Mouse (Mus musculus) lung, embryonic 14.5 days (tissue): ENCODE results near the gene Olfr549. TPM values are rescaled to one million over a fixed set of nuclear protein-coding genes. Genes with fewer than 3 reads are reported as not detected.

Experiments
- ATAC-seq: fragments of 200-750 bp; cut with Nextera tagmentation; 2 replicates; pipeline ENCODE4 v1.8.0; 2017; ENCODE audit warnings: mild to moderate bottlenecking, moderate TSS enrichment, moderate library complexity; ENCODE audit not compliant: insufficient read depth
- DNase-seq: peaks from one replicate; pipeline ENCODE4 v3.0.0-alpha.2; 2015
- H3K27ac ChIP-seq: fragments of 300-500 bp; sonication (generic); 2 replicates; pipeline ENCODE4 v1.5.1; 2014; ENCODE audit warnings: low read depth, mild to moderate bottlenecking, moderate library complexity
- H3K27me3 ChIP-seq: fragments of 300-500 bp; sonication (generic); 2 replicates; pipeline ENCODE4 v1.6.1; 2014; ENCODE audit warnings: low read length, control low read depth; ENCODE audit not compliant: insufficient read depth
- H3K36me3 ChIP-seq: fragments of 300-500 bp; sonication (generic); 2 replicates; pipeline ENCODE4 v1.6.1; 2014; ENCODE audit warnings: control low read depth; ENCODE audit not compliant: insufficient read depth
- H3K4me1 ChIP-seq: fragments of 300-500 bp; sonication (generic); 2 replicates; pipeline ENCODE4 v1.6.1; 2014; ENCODE audit warnings: antibody characterized with exemption, control low read depth; ENCODE audit not compliant: insufficient read depth
- H3K4me2 ChIP-seq: fragments of 300-500 bp; sonication (generic); 2 replicates; pipeline ENCODE4 v1.6.1; 2014; ENCODE audit warnings: mild to moderate bottlenecking
- H3K4me3 ChIP-seq: fragments of 300-500 bp; sonication (generic); 2 replicates; pipeline ENCODE4 v1.5.1; 2014; ENCODE audit warnings: low read depth, low read length
- H3K9ac ChIP-seq: fragments of 300-500 bp; sonication (generic); 2 replicates; pipeline ENCODE4 v1.6.1; 2014
- H3K9me3 ChIP-seq: fragments of 300-500 bp; sonication (generic); 2 replicates; pipeline ENCODE4 v1.6.1; 2016; ENCODE audit warnings: low read depth, low read length, control low read depth
- CTCF ChIP-seq: IDR thresholded peaks from 2 replicates; pipeline ENCODE4 v1.5.1; 2016; ENCODE audit warnings: antibody characterized with exemption, low read depth
- WGBS: fragments of 180-500 bp; shearing (Covaris S2); extraction: QIAGEN DNeasy Blood & Tissue Kit; methylation state at CpG from one replicate; pipeline ENCODE4 v1.1.7; 2014; 5-methylcytosine and 5-hydroxymethylcytosine counted together
- polyA plus RNA-seq: library from polyadenylated mRNA; unstranded; fragments of >200 nt; fragmentation: Nextera tagmentation; extraction: Ambion mirVana; gene quantifications from 2 replicates; pipeline ENCODE4 v1.2.1, GENCODE M21; 2014

The Olfr549 gene
- polyA plus RNA-seq, 1 experiment from 2014 or later = not detected

- peak overlapping the region; percentile 89 for H3K4me2 ChIP-seq
- peak overlapping the region; percentile 42 for H3K4me3 ChIP-seq
- H3K9ac ChIP-seq = peak overlapping the region; percentile 64
- ATAC-seq = peak; percentile 96
- H3K27ac ChIP-seq = no peak overlapping the region
- under 1% methylated on average over 54 of the region's 54 CpGs for WGBS
- TF ChIP-seq CTCF = peak; percentile 79
- DNase-seq = peak; percentile 95
- H3K36me3 ChIP-seq = no peaks in the 10 kb centered on the region
- H3K4me1 ChIP-seq = no peaks in the 10 kb centered on the region
- no peaks in the 10 kb centered on the region for H3K9me3 ChIP-seq
- no peaks in the 10 kb centered on the region; the same call in 1 of the 2 replicates for H3K27me3 ChIP-seq
Measured at GRCm38 (mm10) chr7:102512814-102513435, 36.7 kb upstream of the Olfr549 start.

GRCm38 (mm10) chr7:102514144-102514543 lies 35.5 kb upstream of the Olfr549 start:
- TF ChIP-seq CTCF = no peak
- no peak for ATAC-seq
- Histone ChIP-seq H3K4me3 (no peak overlapping the region), H3K4me1 (no peaks in the 10 kb centered on the region), H3K4me2 (no peak overlapping the region), H3K9ac (no peak overlapping the region), H3K27ac (no peak overlapping the region), H3K36me3 (no peaks in the 10 kb centered on the region), H3K9me3 (no peaks in the 10 kb centered on the region), H3K27me3 (no peaks in the 10 kb centered on the region; the same call in 1 of the 2 replicates)
- no peak for DNase-seq
- 37% methylated on average over 4 of the region's 4 CpGs for WGBS

GRCm38 (mm10) chr7:102516261-102517050 lies 33.2 kb upstream of the Olfr549 start:
- H3K4me3 ChIP-seq = no peak overlapping the region
- H3K4me1 ChIP-seq = no peaks in the 10 kb centered on the region
- no peaks in the 10 kb centered on the region for H3K9me3 ChIP-seq
- no peak overlapping the region for H3K27ac ChIP-seq
- H3K9ac ChIP-seq = no peak overlapping the region
- ATAC-seq (no peak), DNase-seq (no peak)
- H3K36me3 ChIP-seq = no peaks in the 10 kb centered on the region
- H3K27me3 ChIP-seq = no peaks in the 10 kb centered on the region; the same call in 1 of the 2 replicates
- H3K4me2 ChIP-seq = no peak overlapping the region
- WGBS = 56% methylated on average over 10 of the region's 10 CpGs
- no peak for TF ChIP-seq CTCF

- Histone ChIP-seq H3K27ac (no peak overlapping the region), H3K4me1 (no peaks in the 10 kb centered on the region), H3K9ac (no peak overlapping the region), H3K9me3 (no peaks in the 10 kb centered on the region), H3K36me3 (no peaks in the 10 kb centered on the region), H3K27me3 (no peaks in the 10 kb centered on the region; the same call in 1 of the 2 replicates), H3K4me3 (no peak overlapping the region), H3K4me2 (no peak overlapping the region)
- no peak for ATAC-seq
- WGBS = 64% methylated on average over 2 of the region's 2 CpGs
- TF ChIP-seq CTCF = no peak
- no peak for DNase-seq
Measured at GRCm38 (mm10) chr7:102517051-102517335, 32.7 kb upstream of the Olfr549 start.

- WGBS = 78% methylated on average over 1 of the region's 1 CpGs
- H3K27me3 ChIP-seq = no peaks in the 10 kb centered on the region
- no peak for TF ChIP-seq CTCF
- ATAC-seq = no peak
- no peak overlapping the region for H3K4me3 ChIP-seq
- H3K9me3 ChIP-seq = no peaks in the 10 kb centered on the region
- H3K4me1 ChIP-seq = no peaks in the 10 kb centered on the region
- no peak overlapping the region for H3K4me2 ChIP-seq
- no peaks in the 10 kb centered on the region for H3K36me3 ChIP-seq
- H3K9ac ChIP-seq = no peak overlapping the region
- H3K27ac ChIP-seq = no peak overlapping the region
- no peak for DNase-seq
Measured at GRCm38 (mm10) chr7:102529052-102529451, 20.6 kb upstream of the Olfr549 start.

- 81% methylated on average over 1 of the region's 1 CpGs for WGBS
- H3K4me3 ChIP-seq = no peak within 1 kb of the TSS
- H3K4me1 ChIP-seq = no peaks in the 10 kb centered on the region
- no peaks in the 10 kb centered on the region for H3K27me3 ChIP-seq
- H3K27ac ChIP-seq = no peak within 1 kb of the TSS
- DNase-seq (no peak), ATAC-seq (no peak)
- H3K4me2 ChIP-seq = no peak within 1 kb of the TSS
- TF ChIP-seq CTCF = no peak
- no peak within 1 kb of the TSS for H3K9ac ChIP-seq
- H3K36me3 ChIP-seq = no peaks in the 10 kb centered on the region
- no peaks in the 10 kb centered on the region for H3K9me3 ChIP-seq
Measured at GRCm38 (mm10) chr7:102534449-102534848, 15.2 kb upstream of the Olfr549 start, which contains the start of gene Olfr547. TSS of gene Olfr547 (plus strand) at chr7:102534749.

- 71% methylated on average over 2 of the region's 2 CpGs for WGBS
- ATAC-seq = no peak
- no peak for DNase-seq
- H3K36me3 ChIP-seq = no peaks in the 10 kb centered on the region
- H3K4me3 ChIP-seq = no peak within 1 kb of the TSS
- H3K9ac ChIP-seq = no peak within 1 kb of the TSS
- H3K27ac ChIP-seq = no peak within 1 kb of the TSS
- no peak within 1 kb of the TSS for H3K4me2 ChIP-seq
- no peaks in the 10 kb centered on the region for H3K4me1 ChIP-seq
- TF ChIP-seq CTCF = no peak
- H3K27me3 ChIP-seq = no peaks in the 10 kb centered on the region
- H3K9me3 ChIP-seq = no peaks in the 10 kb centered on the region
Measured at GRCm38 (mm10) chr7:102540596-102540995, 9.1 kb upstream of the Olfr549 start, which contains the start of gene Olfr548-ps1. TSS of gene Olfr548-ps1 (plus strand) at chr7:102540896.
